Mouse (Mus musculus): ENCODE results near the gene Sirt1. TPM values are rescaled to one million over a fixed set of nuclear protein-coding genes. Genes with fewer than 3 reads are reported as not detected.

The Sirt1 gene
- total RNA-seq (2012; rRNA removed) (11.5 and 15.6 TPM in 2 replicates), total RNA-seq (2014; rRNA removed) (24.7 and 28.9 TPM in 2 replicates), polyA plus RNA-seq (2012; ENCODE audit: insufficient read length, low read depth) (15.7 and 17.4 TPM in 2 replicates)

DNA sequence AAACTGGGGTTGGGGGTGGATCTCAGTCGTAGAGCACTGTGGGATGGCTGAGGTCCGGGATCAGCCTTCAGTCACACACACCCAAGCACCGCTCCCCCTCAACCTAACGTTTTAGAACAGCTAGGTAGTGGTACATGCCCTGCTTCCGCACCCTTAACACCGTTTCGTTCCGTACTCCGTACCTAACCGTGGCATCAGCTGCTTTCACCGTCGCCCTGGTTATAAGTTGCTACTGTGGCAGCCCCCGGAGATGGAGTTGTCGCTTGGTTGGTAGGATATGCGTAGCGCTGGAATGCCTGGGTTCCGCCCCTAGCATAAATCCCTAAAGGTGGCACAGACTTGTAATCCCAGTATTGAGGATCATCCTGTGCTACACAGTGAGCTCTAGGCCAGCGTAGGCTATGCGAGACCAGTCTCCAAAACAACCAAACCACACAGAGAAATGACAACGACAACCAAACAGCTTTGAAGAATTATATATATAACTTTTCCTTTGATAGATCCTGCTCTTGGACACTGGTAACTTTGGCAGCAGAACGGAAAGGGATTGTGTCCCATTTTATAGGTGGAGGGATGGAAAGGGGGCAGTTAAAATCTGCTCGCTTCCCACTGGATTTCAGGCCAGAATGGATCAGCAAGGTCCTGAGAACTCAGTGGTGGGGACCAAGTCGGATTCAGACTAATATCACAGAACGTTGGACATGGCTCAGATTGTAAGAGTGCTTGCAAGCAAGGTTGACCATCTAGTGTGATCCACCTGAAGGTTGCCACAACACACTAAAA lies at the start of gene Sirt1:
Sirt1 (minus strand) TSS at position 207 of the 783 bp plus-strand sequence.
- peak within 1 kb of the TSS; percentile 59 to 70 (median 64) for H3K4me3 ChIP-seq (replicated peaks in 1 of 3; ENCODE audit: low read depth in 2 of 3, low read length in 2 of 3, poor library complexity in 1 of 3)
- no peaks in the 10 kb centered on the region for H3K36me3 ChIP-seq (replicated peaks in 1 of 2; ENCODE audit: control insufficient read depth in 1 of 2, insufficient read depth in 1 of 2, low read length in 1 of 2)
- in situ Hi-C loops (cut with MboI; ENCODE audit: low pct_ligation_motif_present, low pct_unique_long_range_greater_than_20kb, low sequenced_read_pairs) = loop anchor here (5.0 kb wide), 2 partner anchors 64 to 229 kb away; no protein-coding TSS in a partner anchor
- TF ChIP-seq TBP (conservative IDR thresholded peaks at IDR 0.05; ENCODE audit: low read depth, low read length) (no peak), TCF12 (IDR thresholded peaks at IDR 0.05; ENCODE audit: low read depth, low read length) (no peak), ZC3H11A (IDR thresholded peaks at IDR 0.05; ENCODE audit: low read depth, low read length) (no peak), E2F4 (IDR thresholded peaks at IDR 0.05; ENCODE audit: insufficient replicate concordance, low read depth, low read length) (no peak), CTCF (conservative IDR thresholded peaks at IDR 0.05 in 1 of 2, IDR thresholded peaks at IDR 0.05 in 1 of 2; ENCODE audit: low read depth in 2 of 2, low read length in 2 of 2) (no peak), CHD2 (IDR thresholded peaks at IDR 0.05; ENCODE audit: low read length) (no peak), PAX5 (IDR thresholded peaks at IDR 0.05; ENCODE audit: low read length) (no peak), MYC (IDR thresholded peaks at IDR 0.05; ENCODE audit: low read depth, low read length) (no peak), MAX (IDR thresholded peaks at IDR 0.05; ENCODE audit: low read length) (no peak), BHLHE40 (IDR thresholded peaks at IDR 0.05; ENCODE audit: low read depth, low read length) (no peak), ZMIZ1 (IDR thresholded peaks at IDR 0.05; ENCODE audit: low read depth, low read length) (no peak), NELFE (IDR thresholded peaks at IDR 0.05; ENCODE audit: low read depth, low read length) (no peak), IRF4 (IDR thresholded peaks at IDR 0.05; ENCODE audit: low read depth, low read length) (no peak)
- dilution Hi-C loops (cut with MboI; ENCODE audit: extremely low pct_ligation_motif_present, extremely low pct_unique_long_range_greater_than_20kb, low sequenced_read_pairs) = no loop called here
- no peak for DNase-seq (ENCODE audit: extremely low read depth)
- H3K27me3 ChIP-seq (replicated peaks) = no peaks in the 10 kb centered on the region
- H3K9me3 ChIP-seq (replicated peaks; ENCODE audit: low read length) = no peaks in the 10 kb centered on the region
- peaks cover 3 to 9% of the 10 kb centered on the region in 2 experiments; a peak in 3 of 4 replicates for H3K4me1 ChIP-seq (ENCODE audit: control insufficient read depth in 1 of 2, insufficient read depth in 2 of 2)
- H3K9ac ChIP-seq (ENCODE audit: insufficient read depth, low read depth) = peak within 1 kb of the TSS; percentile 62
- H3K79me2 ChIP-seq (replicated peaks; ENCODE audit: control insufficient read depth, extremely low read depth, insufficient read depth, poor library complexity, severe bottlenecking) = no peaks in the 10 kb centered on the region
- peak within 1 kb of the TSS; percentile 90 for H3K4me2 ChIP-seq (ENCODE audit: insufficient read depth, low read depth, poor library complexity, severe bottlenecking)
- H3K27ac ChIP-seq (ENCODE audit: insufficient read depth, low read depth) = no peak within 1 kb of the TSS

GRCm38 (mm10) chr10:63429785-63430305 lies 48.3 kb upstream of the Sirt1 start, which contains the start of gene Ctnna3:
Ctnna3 (plus strand) TSS chr10:63430098.
- H3K27me3 ChIP-seq (replicated peaks) = no peaks in the 10 kb centered on the region
- H3K9ac ChIP-seq (ENCODE audit: insufficient read depth, low read depth) = peak within 1 kb of the TSS; percentile 92
- peak within 1 kb of the TSS; percentile 69 to 92 (median 77) for H3K4me3 ChIP-seq (replicated peaks in 1 of 3; ENCODE audit: low read depth in 2 of 3, low read length in 2 of 3, poor library complexity in 1 of 3)
- H3K4me2 ChIP-seq (ENCODE audit: insufficient read depth, low read depth, poor library complexity, severe bottlenecking) = peak within 1 kb of the TSS; percentile 79
- H3K4me1 ChIP-seq (ENCODE audit: control insufficient read depth in 1 of 2, insufficient read depth in 2 of 2) = peaks cover 0 to 14% of the 10 kb centered on the region in 2 experiments; a peak in 2 of 4 replicates
- H3K79me2 ChIP-seq (replicated peaks; ENCODE audit: control insufficient read depth, extremely low read depth, insufficient read depth, poor library complexity, severe bottlenecking) = no peaks in the 10 kb centered on the region
- in situ Hi-C loops (cut with MboI; ENCODE audit: low pct_ligation_motif_present, low pct_unique_long_range_greater_than_20kb, low sequenced_read_pairs) (no loop called here), dilution Hi-C loops (cut with MboI; ENCODE audit: extremely low pct_ligation_motif_present, extremely low pct_unique_long_range_greater_than_20kb, low sequenced_read_pairs) (no loop called here)
- H3K36me3 ChIP-seq (replicated peaks in 1 of 2; ENCODE audit: control insufficient read depth in 1 of 2, insufficient read depth in 1 of 2, low read length in 1 of 2) = no peaks in the 10 kb centered on the region
- DNase-seq (ENCODE audit: extremely low read depth) = peak; percentile 95
- no peaks in the 10 kb centered on the region for H3K9me3 ChIP-seq (replicated peaks; ENCODE audit: low read length)
- peak within 1 kb of the TSS; percentile 44 for H3K27ac ChIP-seq (ENCODE audit: insufficient read depth, low read depth)
- TF ChIP-seq TCF12 (IDR thresholded peaks at IDR 0.05; ENCODE audit: low read depth, low read length) = peak; percentile 70
- no peak for TF ChIP-seq GABPA (IDR thresholded peaks at IDR 0.05; ENCODE audit: insufficient replicate concordance, low read depth, low read length)
- TF ChIP-seq ZKSCAN1 (IDR thresholded peaks at IDR 0.05; ENCODE audit: borderline replicate concordance, low read depth, low read length) = no peak
- peak; percentile 99 for TF ChIP-seq NRF1 (IDR thresholded peaks at IDR 0.05; ENCODE audit: low read depth, low read length)
- no peak for TF ChIP-seq SMC3 (IDR thresholded peaks at IDR 0.05; ENCODE audit: low read depth, low read length)
- TF ChIP-seq JUND (conservative IDR thresholded peaks at IDR 0.05; ENCODE audit: low read depth, low read length) = no peak
- no peak for TF ChIP-seq UBTF (IDR thresholded peaks at IDR 0.05; ENCODE audit: low read depth, low read length)
- TF ChIP-seq TBP (conservative IDR thresholded peaks at IDR 0.05; ENCODE audit: low read depth, low read length) = no peak
- TF ChIP-seq MAX (IDR thresholded peaks at IDR 0.05; ENCODE audit: low read length) = peak; percentile 96
- TF ChIP-seq ETS1 (conservative IDR thresholded peaks at IDR 0.05; ENCODE audit: low read depth, low read length) = 0 out of 2 replicates have a peak, but pooled peaks have one; percentile 2
- peak; percentile 64 for TF ChIP-seq MYC (IDR thresholded peaks at IDR 0.05; ENCODE audit: low read depth, low read length)
- TF ChIP-seq BHLHE40 (IDR thresholded peaks at IDR 0.05; ENCODE audit: low read depth, low read length) = peak; percentile 99
- no peak; the same call in 1 of the 2 replicates for TF ChIP-seq MXI1 (IDR thresholded peaks at IDR 0.05; ENCODE audit: low read depth, low read length)
- TF ChIP-seq NELFE (IDR thresholded peaks at IDR 0.05; ENCODE audit: low read depth, low read length) = peak; percentile 86
- TF ChIP-seq CHD2 (IDR thresholded peaks at IDR 0.05; ENCODE audit: low read length) = peak; percentile 51
- TF ChIP-seq ZC3H11A (IDR thresholded peaks at IDR 0.05; ENCODE audit: low read depth, low read length) = no peak
- TF ChIP-seq IRF4 (IDR thresholded peaks at IDR 0.05; ENCODE audit: low read depth, low read length) = peak; percentile 39; the same call in 1 of the 2 replicates
- peak; percentile 54 for TF ChIP-seq KAT2A (IDR thresholded peaks at IDR 0.05; ENCODE audit: insufficient replicate concordance, low read length)
- peak; percentile 87 for TF ChIP-seq USF1 (IDR thresholded peaks at IDR 0.05; ENCODE audit: low read depth, low read length)
- no peak for TF ChIP-seq JUN (IDR thresholded peaks at IDR 0.05; ENCODE audit: insufficient read depth, low read depth, low read length)
- TF ChIP-seq MAZ (IDR thresholded peaks at IDR 0.05; ENCODE audit: low read depth, low read length) = peak; percentile 63; the same call in 1 of the 2 replicates
- TF ChIP-seq MAFK (IDR thresholded peaks at IDR 0.05; ENCODE audit: insufficient replicate concordance, low read length) = 0 out of 2 replicates have a peak, but pooled peaks have one; percentile 5
- TF ChIP-seq SIN3A (IDR thresholded peaks at IDR 0.05; ENCODE audit: low read length) = peak; percentile 76; the same call in 1 of the 2 replicates

All from CH12.LX (cell line).